Mouse (Mus musculus): ENCODE measurements around the gene Ufc1. TPM values are rescaled to one million over a fixed set of nuclear protein-coding genes. Genes with fewer than 3 reads are reported as not detected.

The Ufc1 gene
- total RNA-seq, 2 experiments from 2014 or later: 102 to 114 TPM

DNA sequence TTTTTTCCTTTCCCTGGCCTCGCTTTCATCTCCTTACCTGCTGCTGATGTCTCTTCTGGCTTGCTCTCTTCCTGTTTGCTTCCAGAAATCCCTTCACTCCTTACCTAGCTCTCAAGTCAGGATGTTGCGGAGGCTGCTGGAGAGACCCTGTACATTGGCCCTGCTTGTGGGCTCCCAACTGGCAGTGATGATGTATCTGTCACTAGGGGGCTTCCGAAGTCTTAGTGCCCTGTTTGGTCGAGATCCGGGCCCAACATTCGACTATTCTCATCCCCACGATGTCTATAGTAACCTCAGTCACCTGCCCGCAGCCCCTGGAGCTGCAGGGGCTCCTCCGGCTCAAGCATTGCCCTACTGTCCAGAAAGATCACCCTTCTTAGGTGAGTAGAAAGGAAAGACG, 23.2 kb downstream of the Ufc1 start:
- DNase-seq (ENCODE audit: low spot score in 2 of 2): no peak

DNA sequence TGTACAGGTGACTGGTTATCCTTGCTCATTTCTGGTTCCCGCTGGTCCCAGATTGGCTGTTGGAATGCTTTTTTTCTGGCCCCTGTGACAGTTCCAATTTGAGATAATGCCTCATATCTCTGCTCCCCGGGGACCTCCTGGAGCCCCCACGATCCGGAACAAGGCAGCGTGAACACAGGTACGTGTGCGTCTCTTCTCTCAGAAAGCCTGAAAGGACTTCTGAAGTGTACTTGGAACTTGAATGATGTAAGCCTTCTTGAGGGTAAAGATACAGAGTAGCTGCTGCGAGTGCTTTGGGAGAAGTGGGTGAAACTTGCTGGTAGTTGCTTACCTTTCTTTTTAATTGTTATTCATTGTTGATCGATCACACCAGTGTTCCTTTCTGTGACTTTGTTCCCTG, 23.6 kb downstream of the Ufc1 start:
- DNase-seq (ENCODE audit: low spot score in 2 of 2): no peak

DNA sequence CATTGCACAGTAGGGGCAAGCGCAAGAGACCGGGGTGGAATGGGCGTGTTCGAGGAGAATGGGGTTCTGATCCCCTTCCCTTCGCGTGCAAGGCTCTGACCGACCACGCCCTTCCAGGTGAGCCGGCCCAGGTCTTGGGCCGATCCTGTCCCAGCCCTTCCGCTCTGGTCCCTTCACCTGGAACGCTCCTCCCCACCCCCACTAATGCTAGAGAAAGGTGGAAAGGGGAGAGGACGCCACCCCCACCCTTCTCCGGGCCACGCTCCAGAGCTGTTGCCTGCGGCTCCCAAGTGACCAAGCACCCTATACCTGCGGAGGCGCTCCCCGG, 24.3 kb downstream of the Ufc1 start:
- DNase-seq (ENCODE audit: low spot score in 2 of 2): no peak

DNA sequence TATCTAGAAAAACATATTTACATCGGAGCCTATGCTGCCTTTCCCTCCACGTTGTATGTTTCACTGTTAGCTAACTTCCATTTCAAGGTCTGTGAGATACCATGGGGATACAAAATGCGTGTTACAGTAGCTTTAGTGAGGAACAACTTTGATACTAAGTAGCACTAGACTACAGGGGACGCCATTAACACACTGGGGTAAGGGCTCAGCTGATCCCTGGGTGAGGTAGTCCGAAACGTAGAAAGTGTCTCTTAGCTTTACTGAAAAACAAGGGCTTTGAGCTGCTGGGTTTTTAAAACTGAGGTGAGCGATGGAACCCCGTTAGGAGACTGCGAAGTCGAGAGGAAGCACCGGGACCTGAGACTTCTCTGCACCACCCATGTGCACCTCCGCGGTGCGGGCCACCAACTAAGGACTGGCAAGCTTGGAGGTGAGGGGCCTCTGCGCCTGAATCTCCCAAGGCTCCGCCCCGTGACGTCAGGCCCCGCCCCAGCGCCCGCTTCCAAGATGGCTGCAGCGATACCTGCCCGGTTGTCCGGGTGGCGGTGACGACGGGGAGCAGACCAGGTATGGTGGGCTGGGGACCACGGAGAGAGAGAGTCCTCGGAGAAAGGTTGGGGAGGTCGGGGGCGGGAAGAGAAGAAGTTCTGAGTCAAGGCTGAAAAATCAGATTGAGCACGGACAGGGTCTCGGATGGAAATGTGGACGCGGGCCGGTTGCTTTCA, 24.8 kb downstream of the Ufc1 start, which contains the start of gene B4galt3:
B4galt3 (plus strand) TSS at position 481 of the 725 bp plus-strand sequence.
- peak; percentile 95 to 96 for DNase-seq (ENCODE audit: low spot score in 2 of 2)

DNA sequence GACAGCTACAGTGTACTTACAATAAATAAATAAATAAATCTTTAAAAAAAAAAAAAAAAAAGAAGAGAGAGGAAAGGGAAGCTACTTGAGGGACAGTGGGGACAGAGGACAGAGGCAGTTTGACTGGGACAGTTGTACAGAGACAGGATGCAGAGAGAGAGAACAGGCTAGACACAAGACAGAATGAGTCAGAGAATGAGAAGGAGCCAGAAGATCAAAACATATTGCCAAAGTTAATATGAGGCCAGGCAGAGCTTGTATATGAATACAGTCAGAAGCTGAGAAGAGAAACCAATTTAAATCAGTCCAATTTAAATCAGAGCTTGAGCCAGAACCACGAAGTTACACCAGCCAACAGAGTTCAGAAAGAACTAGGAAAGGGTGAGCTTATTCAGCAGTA, 26.5 kb downstream of the Ufc1 start:
- DNase-seq (ENCODE audit: low spot score in 2 of 2): no peak

DNA sequence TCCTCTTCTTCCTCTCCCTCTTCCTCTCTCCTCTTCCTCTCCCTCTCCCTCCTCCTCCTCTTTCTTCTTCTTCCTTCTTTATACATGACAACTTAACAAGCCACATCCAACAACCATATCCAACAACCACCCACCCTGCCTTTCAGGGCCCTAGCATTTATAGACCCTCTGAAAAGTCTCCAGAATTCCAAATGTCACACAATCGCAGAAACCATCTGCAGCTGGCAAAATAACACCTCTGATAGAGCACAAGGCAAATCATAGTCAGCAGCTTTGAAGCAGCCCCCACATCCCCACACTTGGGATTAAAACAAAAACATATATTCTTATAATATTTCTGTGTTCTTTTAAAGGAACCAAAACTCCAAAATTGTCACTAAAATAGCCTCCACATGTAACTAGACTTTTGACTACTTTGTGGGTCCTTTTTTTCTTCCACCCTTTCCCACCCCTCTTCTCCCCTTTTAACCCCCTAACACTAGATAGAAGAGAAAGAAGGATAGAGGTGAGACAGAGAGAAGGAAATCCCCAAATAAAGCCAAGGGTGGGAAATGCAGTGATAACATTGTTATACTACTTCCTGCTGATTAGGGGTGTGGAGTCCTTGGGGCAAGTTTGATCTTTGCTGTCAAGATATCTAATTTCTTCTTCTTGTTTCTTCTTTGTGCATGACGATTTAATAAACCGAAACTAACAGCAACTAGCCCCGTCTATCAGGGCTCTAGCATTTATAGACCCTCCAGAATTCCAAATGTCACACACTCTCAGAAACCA, 28.7 kb downstream of the Ufc1 start:
- no peak for DNase-seq (ENCODE audit: low spot score in 2 of 2)

DNA sequence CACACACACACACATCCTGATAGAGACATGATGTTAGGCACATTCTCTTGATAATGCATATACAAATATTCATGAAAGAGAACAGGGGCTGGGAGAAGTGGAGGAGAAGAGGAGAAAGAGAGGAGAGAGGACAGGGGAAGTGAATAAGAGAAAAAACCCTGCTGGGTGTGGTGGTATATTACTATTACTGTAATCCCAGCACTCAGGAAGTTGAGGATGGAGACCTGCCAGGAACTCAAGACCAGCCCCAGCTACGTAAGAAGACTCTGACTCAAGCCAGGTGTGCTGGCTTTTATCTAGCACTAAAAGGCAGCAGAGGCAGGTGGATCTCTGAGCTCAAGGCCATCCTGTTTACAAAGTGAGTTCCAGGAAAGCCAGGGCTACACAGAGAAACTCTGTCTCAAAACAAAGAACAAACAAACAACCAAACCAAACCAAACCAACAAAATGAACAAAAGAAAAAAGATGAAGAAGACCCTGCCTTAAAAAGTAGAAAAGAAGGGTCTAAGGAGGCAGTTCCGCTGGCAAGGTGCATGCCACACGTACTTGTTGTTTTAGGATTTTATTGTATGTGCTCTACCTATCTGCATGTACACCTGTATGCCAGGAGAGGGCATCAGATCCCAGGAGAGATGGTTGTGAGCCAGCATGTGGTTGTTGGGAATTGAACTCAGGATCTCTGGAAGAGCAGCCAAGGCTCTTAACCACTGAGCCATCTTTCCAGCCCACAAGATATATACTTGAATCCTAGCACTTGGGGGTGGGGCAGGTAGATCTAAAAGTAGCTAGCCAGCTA, 31.0 kb downstream of the Ufc1 start:
- DNase-seq (ENCODE audit: low spot score in 2 of 2): no peak

DNA sequence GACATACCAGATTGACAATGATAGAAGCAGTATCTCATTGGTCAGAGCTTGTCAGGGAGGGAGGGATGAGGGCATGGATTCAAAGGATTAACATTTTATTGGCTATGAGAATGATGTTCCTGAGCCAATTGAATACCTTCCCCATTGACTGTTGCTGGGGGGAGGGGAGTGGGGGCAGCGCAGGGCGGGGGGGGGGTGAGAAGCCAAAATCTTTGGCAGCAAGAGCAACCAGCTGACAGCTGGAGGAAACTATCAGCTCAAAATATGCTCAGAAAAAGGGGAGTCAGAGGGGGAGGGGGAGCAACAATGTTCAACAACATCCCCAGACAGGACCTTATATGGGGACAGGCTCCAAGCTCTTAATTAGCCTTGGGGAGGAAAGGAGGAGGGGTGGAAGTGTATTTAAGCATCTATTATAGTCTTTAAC, 31.6 kb downstream of the Ufc1 start:
- DNase-seq (ENCODE audit: low spot score in 2 of 2): peak in 1 of 2 experiments; percentile 61

DNA sequence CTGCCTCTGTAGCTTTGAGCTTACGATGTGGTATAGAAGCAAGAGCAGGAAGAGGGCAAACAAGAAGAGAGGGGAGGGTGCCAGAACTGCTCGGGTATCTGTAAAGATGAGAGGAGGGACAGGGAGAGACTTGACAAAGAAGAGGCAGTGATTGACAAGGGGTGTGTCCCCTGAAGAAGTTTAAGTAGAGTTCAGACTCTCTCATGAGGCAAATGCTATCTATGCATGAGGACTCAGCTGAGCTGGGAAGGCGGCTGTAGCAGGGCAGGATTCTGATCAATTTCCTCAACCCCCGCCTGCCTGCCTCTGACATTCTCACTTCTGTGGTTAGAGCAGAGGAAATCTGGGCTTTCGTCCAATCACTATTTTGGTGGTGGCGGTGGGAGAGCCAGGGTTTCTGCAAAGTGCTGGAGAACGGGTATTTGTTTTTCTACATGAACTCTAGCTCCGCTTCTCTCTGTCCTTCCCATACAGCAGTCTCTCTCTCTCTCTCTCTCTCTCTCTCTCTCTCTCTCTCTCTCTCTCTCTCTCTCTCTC, 32.2 kb downstream of the Ufc1 start:
- peak; percentile 76 to 81 for DNase-seq (ENCODE audit: low spot score in 2 of 2)

DNA sequence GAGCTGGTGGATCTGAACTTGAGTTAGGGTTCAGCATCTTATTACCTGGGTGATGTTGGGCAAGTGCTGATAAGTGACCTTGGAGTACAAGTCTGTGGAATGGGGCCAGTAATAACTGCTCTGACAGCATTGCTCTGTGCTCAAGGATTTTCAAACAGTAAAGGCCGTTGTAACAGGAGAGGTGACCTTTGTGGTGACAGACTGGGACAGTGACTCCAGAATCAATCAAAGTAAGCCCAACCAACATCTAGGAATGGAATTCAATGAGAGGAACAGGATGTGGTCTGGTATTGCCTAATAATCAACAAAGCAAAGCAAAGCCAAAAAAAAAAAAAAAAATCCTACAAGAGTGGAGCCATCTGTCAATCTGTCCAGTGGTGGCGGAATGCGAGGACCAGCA, 34.5 kb downstream of the Ufc1 start:
- DNase-seq (ENCODE audit: low spot score in 2 of 2): no peak

DNA sequence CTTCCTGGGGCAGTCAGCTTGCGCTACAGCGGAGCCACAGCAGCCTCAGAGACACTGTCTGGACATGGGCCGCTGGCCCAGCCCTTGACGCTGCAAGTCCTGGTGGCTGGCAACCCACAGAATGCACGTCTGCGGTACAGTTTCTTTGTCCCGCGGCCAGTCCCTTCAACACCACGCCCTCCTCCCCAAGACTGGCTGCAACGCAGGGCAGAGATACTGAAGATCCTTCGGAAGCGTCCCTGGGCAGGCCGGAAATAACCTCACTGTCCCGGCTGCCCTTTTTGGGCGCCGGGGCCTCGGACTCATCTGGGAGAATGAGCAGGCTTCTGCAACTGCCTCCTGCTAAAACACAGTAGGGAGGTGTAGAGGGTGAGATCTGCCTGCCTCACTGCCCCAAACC, 35.9 kb downstream of the Ufc1 start:
- no peak for DNase-seq (ENCODE audit: low spot score in 2 of 2)

DNA sequence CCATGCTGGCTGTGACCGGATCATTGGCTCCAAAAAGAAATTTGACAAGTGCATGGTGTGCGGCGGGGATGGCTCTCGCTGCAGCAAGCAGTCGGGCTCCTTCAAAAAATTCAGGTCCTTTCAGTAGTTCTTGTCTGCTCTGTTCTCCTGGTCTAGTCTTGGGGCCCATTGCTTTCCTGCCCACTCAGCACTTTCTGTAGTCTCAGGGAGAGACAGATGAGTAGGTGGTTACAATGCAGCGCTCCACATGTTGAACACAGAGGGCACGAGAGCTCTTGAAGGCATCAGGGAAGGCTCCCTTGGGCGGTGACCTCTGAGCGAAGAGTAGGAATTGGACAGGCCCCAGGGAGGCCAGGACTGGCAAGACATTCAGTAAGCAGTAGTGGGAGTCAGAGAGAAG, 37.0 kb downstream of the Ufc1 start:
- DNase-seq (ENCODE audit: low spot score in 2 of 2): no peak

DNA sequence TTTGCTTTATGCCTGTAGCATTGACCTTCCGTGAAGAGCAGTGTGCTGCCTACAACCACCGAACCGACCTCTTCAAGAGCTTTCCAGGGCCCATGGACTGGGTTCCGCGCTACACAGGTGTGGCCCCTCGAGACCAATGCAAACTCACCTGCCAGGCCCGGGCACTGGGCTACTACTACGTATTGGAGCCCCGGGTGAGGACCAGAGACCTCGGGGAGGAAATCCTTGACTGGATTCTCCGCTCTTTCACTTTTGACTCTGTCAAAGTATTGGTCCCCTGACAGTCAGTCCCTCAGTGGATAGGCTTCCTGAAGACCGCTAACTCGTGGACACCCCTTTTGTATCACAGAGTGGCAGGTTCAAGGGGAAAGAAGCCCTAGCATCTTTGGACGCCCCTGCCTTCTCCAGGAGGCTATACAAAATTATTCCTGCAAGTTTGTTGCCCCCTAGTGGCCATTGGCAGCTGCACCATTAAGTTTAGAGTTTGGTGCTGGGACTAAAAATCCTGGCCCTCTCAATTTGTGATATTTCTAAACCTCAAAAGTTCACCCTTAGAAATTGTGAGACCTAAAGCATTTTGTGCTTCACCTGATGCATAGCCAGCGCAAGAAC, 37.8 kb downstream of the Ufc1 start:
- DNase-seq (ENCODE audit: low spot score in 2 of 2): peak; percentile 69 to 77

DNA sequence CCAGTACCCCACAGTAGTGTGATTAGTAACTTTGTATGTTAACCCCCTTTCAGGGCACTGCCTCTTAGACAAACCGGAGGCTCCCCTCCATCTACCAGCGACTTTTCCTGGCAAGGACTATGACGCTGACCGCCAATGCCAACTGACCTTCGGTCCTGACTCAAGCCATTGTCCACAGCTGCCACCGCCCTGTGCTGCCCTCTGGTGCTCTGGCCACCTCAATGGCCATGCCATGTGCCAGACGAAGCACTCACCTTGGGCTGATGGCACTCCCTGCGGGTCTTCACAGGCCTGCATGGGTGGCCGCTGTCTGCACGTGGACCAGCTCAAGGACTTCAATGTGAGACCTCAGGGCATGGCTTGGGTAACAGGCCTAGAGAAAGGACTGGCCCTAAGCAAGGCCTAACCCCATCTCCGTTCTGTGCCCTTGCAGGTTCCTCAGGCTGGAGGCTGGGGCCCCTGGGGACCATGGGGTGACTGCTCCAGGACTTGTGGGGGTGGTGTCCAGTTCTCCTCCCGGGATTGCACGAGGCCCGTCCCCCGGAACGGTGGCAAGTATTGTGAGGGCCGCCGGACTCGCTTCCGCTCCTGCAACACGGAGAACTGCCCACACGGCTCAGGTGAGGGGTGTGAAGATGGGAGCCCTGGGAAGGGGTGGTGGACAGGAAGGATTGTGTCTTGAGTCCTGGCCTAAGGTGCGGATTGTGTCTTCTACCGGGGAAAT, 38.6 kb downstream of the Ufc1 start:
- DNase-seq (ENCODE audit: low spot score in 2 of 2): no peak

DNA sequence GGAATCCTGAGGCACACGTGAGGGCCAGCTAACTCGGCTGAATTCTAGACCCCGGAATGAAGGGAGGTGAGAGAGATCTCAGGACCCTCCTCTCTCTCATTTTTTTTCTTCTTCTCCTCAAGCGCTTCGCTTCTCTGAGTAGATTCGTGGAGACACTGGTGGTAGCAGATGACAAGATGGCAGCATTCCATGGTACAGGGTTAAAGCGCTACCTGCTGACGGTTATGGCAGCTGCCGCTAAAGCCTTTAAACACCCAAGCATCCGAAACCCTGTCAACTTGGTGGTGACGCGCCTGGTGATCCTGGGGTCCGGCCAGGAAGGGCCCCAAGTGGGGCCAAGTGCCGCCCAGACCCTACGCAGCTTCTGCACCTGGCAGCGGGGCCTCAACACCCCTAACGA, 42.4 kb downstream of the Ufc1 start:
- no peak for DNase-seq (ENCODE audit: low spot score in 2 of 2)

DNA sequence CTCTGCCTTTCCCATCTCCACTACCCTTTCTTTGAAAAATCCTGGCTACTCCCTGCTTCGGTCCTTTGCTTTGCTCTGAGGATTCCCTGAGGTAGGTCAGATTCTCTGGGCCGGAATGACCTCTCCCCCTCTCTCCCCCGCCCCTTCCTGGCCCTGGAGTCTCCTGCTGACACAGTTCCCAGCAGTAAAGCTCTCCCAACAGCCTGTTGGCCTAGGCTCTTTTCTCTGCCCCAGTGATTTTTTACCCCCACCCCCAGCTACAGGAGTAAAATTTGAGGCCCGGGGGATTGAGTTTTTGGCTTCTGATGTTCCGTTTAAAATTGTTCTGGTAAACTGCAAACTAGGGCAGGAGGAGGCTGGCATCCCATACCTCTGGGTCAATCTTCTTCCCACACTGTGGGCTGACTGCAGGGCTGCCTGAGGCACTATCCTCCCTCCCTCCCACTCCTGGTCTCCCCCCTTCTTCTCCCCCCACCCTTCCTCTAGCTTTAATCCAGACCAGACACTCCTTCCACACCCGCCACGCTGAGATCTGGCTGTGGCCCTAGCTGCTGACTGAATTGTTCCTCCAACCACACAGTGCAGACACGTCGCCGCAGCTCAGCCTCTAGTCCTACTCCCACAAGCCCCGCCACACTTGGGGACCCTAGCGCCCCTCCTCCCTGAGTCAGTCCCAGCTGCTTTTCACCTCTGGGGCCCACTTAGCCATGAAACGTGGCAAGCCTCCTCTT, 43.1 kb downstream of the Ufc1 start:
- no peak for DNase-seq (ENCODE audit: low spot score in 2 of 2)

DNA sequence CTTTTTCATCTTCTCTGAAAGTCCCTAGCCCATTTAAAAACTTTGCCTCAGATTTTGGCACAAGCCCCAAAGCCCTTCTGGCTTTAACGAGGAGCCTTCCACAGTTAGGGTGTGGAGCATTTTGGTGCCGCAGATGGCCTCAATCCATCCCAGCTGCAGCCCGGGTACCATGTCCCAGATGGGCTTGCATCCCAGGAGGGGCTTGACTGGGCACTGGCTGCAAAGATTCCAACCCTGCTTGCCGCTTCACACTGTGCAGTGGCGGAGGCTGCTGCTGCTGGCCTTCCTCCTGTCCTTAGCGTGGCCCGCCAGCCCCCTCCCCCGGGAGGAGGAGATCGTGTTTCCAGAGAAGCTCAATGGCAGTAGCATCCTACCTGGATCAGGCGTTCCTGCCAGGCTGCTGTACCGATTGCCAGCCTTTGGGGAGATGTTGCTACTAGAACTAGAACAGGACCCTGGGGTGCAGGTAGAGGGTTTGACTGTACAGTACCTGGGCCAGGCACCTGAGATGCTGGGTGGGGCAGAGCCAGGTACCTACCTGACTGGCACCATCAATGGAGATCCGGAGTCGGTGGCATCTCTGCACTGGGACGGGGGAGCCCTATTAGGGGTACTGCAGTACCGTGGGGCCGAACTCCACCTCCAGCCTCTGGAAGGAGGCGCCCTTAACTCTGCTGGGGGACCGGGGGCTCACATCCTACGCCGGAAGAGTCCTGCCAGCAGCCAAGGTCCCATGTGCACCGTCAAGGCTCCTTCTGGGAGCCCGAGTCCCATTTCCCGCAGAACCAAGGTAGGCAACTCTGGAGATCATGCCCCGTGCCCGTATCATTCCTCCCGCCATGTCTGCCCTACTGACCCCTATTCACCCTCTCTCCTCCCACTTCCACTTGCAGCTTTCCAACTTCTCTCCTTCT, 43.9 kb downstream of the Ufc1 start, which contains the start of gene Ndufs2:
Ndufs2 (minus strand) TSS at position 709 of the 914 bp plus-strand sequence.
- peak; percentile 49 to 51 for DNase-seq (ENCODE audit: low spot score in 2 of 2)

DNA sequence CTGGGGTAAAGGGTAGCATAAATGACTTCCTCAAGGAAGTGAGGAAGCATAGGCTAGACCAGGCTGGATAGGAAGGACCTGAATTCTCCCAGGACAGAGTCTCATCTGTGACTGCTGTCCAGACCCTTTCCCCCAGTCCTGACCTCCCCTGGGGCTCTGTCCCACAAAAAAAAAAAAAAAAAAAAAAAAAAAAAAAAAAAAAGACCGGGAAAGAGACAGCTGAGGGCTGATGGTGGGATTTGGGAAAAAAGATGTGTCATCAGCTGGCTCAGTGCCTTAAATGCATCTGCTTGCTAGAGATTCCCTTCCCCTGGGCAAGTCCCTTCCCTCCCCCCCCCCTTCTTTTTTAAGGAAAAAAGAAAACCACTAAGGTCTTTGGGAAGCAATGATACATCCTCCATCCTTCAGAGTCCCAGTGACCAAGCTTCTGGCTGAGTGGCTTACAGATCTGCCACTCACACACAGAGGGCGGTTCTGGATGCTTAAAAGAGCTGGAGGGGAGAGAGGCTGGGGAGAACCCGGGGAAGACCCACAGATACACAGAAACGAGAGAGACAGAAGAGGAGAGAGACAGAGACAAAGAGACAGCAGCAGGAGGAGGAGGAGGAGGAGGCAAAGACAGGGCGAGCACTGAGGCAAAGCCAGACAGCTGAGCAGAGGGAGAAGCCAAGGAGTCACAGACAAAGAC, 44.8 kb downstream of the Ufc1 start, which contains the start of gene Adamts4:
Adamts4 (plus strand) TSS at position 509 of the 688 bp plus-strand sequence.
- DNase-seq (ENCODE audit: low spot score in 2 of 2): peak; percentile 65 to 72

Measured in layer of hippocampus, postnatal 10 days (tissue).